Mouse (Mus musculus): ENCODE measurements around the gene Zbtb34. TPM values are rescaled to one million over a fixed set of nuclear protein-coding genes. Genes with fewer than 3 reads are reported as not detected.

Gene Zbtb34
- total RNA-seq (2022), result 10 to 100 TPM in 1 of 4 experiments, 1 to 10 TPM in 3; 6.9 to 12.1 (median 8.7) TPM

DNA sequence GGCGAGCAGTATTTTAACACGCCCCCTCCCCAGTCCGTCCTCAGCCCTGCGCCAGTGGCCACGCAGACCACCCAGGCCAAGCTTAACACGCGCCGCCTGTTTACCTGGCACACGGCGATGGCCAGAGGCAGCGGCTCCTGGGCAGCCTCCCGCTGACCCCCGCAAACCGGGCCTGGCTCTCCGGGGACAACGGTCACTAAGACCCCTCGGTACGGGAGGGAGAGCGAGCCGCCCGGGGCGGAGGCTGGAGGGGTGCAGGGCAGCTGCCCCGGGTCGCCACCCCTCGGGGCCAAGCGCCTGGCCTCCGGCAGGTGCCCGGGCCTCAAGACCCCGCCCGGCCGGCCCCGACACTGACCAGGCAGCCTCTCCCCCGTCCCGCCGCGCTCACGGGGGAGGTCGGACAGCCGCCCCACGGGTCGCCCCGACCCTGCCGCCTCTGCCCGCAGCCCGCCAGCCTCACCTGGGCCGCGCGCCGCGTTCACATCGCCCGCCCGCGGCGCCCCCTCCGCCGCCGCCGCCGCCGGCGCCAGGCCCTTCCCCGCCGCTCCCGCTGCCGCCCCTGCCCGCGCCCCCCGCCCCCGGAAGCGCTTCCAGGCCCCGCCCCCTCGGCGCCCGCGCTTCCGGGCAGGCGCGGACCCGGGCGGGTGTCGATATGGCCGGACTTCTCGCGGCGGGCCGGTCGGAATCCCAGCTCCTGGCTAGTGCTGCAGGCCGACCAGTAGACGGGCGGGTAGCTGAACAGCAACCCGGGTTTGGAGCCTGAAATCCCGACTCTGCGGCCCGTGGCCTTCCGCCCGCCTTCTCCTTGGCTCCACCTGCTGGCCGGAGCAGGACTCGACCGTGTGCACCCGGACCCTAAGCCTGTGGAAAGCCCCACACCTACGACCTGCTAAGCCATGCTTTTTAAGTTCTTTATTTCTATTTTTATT is at the start of gene Zbtb34:
Zbtb34 (minus strand) TSS at position 554 of the 929 bp plus-strand sequence.
- DNase-seq, result peak; percentile 42

DNA sequence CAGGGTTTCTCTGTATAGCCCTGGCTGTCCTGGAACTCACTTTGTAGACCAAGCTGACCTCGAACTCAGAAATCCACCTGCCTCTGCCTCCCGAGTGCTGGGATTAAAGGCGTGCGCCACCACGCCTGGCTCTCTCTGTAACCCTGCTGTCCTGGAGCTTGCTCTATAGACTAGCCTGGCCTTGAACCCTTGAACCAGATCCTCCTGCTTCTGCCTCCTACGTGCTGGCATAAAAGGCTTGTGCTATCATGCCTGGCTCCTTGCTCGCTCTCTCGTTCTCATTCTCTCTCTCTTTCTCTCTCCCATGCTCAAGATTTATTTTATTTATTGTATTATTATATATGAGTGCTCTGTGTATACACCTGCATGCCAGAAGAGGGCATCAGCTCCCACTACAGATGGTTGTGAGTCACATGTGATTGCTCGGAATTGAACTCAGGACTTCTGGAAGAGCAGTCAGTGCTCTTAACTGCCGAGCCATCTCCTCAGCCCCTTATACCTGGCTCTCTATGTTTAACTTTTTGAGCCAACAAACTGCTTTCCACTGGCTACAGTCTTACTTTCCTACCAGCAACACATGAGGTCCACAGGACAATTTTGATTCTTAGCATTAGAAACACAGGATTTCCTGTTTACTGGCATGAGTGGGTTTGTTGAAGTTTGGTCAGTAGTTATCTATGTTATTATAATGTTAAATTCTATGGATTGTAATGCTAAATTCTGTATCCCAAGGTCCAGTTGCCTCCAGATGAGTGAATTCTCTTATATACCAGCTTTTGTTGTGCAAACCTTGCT is 47.0 kb upstream of the Zbtb34 start:
- no peak for DNase-seq

DNA sequence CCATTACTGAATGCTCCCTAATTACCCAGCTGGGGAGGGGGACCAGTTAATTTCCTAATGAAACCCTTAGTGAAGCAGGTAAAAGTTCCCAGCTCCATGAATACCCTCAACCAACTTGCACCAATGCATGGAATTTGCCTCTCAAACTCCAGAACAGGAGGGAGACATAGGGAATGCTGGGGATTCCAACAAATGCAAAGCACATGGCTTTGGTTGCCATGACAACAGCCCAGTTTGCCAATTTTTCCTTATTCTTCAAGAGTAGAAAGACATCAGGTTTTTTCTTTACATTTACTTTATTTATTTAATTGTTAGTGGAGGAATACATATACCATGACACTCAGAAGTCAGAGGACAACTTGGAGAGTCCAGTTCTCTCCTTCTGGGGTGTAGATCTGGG is 44.8 kb upstream of the Zbtb34 start:
- no peak for DNase-seq

DNA sequence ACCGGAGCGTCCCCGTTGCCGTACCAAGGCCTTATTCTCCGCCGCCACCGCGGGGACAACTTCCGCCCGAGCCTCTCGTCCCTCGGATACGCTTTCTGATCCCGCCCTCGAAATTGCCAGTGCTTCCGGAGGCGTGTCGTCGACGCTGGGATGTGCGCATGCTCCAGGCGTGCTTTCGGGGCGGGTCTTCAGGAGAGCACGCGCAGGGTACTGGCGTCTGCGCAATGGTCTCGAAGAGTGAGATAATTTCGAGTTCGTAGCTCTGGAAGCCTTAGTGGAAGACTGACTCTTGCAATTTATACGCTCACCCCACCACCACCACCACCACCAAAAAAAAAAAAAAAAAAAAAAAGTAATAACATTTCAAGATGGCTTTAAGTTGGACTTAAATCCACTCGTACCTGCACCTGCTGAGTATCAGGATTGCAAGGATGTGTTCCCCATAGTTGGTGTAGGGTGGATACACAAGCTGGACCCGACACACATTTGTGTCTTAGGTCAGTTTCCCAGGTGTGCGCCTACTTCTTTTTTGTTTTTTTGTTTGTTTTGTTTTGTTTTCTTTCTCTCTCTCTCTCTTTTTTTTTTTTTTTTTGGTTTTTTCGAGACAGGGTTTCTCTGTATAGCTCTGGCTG is 37.5 kb upstream of the Zbtb34 start, which contains the start of gene Zbtb43:
Zbtb43 (minus strand) TSS at position 94 of the 632 bp plus-strand sequence.
- DNase-seq, result peak; percentile 95

DNA sequence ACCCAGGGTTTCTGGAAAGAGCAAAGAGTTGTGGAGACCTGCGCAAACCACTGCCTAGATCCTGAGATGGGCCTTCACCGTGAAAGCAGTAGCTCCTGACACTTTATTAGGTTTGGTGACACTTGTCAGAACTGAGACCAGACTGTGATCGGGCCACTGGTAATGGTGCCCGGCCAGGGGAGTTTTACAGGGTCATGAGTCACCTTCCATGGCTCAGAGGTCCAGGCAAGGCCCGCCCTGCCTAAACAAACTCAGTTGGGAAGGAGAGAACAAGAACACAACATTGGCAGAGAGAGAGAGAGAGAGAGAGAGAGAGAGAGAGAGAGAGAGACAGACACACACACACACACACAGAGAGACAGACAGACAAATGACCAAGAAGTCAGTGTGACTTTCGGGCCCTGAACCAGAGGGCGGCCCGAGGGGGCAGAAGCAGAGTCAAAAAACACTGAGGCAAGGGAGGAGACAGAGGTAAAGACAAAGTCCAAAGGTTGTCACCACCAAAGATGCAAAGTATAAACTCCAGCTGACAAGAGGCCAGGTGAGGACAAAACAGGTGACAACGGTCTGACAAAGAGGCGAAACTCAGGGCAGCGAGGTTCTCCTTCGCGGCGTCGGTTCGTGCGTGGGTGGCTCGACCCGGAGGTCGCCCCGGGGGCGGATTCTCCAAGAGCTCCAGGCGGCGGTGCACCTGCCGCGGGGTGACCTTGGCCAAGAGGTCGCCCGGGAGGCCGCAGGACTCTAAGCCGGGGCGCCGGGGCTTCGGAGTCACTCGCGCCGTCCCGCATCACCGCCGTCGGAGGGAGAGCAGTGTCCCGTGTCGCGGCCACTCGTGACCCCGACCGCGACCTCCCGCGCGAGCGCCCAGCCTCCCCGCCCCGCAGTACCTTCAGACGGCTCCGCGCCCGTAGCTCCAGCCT is 36.7 kb upstream of the Zbtb34 start:
- DNase-seq, result peak; percentile 44

DNA sequence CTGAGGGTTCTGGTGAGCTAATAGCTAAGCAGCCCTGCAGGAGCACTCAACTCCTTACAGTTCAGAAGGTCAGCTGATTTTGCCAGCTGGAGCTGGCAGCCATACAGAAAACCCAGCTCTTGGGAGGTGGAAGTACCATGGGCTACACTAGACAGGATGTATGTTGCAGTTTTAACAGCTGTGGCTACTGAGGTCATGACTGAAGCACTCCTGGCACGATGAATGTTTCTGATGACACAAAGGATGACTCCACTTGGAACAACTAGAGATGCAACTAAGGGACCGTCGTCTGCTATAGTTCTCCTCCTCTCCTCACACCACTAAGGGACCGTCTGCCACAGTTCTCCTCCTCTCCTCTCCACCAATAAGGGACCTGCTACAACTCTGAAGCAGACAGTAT is 34.8 kb upstream of the Zbtb34 start:
- no peak for DNase-seq

DNA sequence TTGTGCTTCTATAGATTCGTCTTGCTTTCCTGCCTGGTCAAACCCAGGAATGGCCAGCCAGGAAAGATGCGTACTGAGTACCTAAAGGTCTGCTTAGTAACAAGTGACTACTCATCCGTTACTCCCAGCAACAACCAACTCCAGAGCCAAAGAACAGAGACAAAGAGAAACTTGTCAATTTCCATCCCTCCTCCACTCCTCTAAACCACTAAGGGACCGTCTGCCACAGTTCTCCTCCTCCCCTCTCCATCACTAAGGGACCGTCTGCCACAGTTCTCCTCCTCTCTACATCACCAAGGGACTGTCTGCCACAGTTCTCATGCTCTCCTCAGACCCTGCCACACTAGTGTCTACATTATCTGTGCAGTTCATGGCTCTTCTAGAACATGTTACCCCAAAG is 34.1 kb upstream of the Zbtb34 start:
- no peak for DNase-seq

DNA sequence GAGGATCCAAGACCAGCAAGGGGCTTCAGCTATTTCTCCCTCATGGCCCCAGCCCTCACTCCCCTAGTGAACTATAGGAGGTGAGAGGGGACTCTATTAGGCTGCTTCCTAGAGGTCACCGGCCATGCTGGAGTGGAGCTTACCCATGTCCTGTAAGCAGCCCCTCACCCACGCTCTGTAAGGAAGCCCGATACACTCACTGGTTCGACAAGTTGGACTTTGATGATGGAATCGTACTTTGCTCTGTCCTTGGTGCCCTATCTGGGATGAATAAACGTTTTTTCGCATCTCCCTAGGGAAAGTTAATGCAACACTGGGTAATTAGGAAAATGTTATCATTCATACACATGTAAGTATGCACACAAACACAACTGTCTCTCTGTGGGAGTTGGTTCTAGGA is 30.9 kb upstream of the Zbtb34 start:
- DNase-seq, result no peak

DNA sequence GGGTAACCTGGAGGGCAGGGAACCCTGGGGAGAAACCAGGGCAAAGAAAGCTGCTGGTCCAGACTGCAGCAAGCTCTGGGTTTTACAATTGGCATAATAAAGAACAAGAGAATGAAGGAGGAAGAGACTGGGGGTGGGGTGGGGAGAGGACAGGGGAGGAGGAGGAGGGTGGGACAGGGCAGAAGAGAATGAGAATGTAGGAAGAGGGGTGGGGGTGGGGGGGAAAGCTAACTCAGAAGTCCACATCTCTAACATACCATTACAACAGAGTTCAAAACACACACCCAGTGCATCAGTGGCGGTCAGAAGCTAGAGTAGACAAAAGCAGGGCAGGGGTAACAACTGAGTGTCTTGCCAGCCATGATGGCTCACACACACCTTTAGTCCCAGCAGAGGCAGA is 29.9 kb upstream of the Zbtb34 start:
- DNase-seq, result no peak

DNA sequence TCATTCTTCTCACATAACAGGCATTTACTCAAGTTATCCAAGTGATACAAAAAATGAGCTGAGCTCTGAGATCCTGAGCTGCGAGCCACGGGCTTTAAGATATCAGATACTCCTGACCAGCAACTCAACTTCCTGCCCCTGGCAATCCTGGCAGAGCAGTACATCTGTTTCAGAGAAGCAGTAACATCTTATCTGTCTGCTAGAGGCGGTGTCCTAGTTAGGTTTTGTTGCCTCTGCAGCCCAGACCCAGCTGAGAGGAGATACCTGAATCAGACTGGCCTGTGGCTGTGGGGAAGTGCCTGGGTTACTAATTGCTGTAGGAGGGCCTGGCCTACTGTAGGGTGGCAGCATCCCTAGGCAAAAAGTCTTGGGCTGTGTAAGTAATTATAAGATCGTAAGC is 28.5 kb upstream of the Zbtb34 start:
- no peak for DNase-seq

DNA sequence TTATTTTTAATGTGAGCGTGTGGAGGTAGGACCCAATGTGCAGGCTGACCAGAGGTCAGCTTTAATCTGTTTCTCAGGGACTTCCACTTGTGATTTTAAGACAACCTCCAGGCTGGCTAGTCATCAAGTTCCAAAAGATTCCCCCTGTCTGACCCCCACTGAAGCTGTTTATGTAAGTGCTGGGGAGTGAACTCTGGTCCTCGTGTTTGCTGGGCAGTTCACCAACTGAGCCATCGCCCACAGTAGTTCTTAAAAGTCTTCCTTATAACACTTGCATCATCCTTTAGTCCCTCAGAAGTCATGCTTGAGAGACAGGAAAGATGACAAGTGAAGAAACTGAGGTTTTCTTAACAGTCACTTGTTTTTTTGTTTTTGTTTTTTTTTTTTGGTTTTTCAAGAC is 25.6 kb upstream of the Zbtb34 start:
- no peak for DNase-seq

DNA sequence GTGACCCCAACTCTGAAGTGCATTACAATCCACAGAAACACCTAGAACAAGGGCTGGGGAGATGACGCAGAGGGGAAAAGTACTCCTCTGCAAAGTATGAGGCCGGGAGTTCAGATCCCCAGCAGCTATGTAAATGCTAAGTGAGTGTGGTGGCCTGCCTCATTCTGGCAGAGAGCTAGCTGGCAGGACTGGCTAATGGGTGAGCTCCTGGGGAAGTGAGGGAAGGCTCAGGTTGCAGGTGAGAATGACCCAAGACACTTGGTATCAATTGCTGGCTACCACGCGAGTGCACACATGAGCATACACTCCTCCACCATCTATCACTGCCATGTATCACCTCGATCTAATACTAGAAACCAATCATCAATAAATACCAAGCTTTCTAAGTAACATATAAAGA is 25.1 kb upstream of the Zbtb34 start:
- no peak for DNase-seq

DNA sequence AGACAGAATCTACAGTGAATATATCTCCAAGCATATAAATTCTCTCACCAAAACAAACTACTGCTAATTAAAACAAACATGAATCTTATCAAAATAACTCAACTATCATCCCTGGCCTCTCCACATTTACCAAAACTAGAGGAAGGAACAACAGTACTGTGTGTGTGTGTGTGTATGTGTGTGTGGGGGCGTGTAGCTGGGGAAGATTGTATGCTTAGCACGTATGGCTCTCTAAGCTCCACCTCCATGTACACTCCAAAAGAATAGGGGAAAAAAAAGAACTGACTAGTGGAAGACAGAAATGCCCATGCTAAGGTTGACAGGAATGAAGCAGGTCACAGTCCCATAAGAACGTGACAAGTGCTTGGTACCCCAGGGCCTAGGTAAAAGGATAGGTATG is 24.2 kb upstream of the Zbtb34 start:
- no peak for DNase-seq

DNA sequence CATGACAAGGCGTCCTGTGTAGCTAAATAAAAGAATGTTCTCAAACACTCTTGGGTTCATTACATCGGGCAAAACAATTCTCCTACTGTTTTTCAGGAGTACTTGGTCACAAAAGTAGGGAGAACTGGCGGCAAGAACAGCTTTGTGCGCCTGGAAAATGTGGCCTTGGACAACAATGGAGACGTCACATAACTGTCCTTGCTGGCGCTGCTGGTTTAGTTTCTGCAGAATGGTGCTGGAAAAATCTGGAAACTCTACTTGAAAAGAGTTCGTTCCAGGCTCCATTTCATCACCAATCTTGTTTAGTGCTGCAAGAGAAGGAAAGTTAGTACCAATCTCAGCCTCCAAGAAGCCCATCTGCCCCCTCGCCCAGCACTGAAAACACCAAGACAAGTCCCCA is 23.7 kb upstream of the Zbtb34 start:
- peak; percentile 35 for DNase-seq

DNA sequence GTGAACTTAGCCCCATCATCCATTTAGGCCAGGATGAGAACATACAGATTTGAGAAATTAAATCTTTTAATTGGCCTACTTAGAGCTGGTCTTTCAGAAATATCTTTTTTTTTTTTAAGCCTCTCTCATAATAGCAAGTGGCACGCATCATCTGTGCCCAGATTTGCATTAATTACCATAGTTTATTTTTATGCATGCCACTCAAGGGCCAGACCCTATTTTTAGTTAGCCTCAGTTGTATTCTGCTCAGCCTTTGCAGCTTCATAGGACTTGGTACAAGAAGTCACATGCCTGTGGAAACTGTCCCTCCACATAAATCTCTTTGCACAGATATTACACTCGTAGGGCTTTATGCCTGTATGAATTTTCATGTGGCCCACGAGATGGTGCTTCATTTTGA is 22.4 kb upstream of the Zbtb34 start:
- no peak for DNase-seq

DNA sequence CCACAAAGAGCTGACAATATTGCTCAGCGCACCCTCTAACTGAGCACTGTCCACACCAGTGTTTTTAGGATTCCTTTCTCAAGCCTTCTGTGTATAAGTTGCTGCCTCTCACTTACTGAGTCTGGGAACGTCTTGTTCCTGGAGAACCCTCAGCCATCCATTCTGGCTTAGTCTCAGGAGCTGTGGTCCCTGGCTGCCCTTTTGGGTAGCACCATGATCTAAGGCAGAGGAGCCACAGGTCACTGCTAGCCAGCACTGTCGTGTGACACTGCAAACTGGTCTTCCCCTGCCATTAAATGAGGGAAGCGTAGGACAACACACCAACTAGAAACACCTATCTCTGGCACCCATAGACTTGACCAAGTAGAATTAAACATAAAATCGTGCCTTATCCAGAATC is 21.6 kb upstream of the Zbtb34 start:
- DNase-seq, result no peak

DNA sequence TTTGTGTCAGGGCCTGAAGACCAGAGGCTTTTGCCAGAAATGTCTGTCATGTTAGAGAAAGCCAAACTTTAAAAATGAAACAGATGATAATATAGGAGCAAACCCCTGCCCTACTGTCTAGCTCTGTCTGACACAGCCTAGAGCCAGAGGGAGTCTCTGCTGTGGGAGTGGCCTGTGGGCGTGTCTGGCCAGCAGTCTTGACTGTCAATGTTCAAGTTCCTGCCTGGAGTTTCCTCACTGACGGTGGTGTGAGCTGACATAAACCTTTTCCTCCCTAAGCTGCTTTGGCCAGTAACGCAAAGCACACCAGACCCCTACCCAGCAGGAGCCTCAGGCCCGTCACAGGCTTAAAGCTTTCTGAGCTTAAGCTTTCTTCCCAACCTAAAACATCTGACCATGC is 21.0 kb upstream of the Zbtb34 start:
- peak; percentile 37 for DNase-seq

DNA sequence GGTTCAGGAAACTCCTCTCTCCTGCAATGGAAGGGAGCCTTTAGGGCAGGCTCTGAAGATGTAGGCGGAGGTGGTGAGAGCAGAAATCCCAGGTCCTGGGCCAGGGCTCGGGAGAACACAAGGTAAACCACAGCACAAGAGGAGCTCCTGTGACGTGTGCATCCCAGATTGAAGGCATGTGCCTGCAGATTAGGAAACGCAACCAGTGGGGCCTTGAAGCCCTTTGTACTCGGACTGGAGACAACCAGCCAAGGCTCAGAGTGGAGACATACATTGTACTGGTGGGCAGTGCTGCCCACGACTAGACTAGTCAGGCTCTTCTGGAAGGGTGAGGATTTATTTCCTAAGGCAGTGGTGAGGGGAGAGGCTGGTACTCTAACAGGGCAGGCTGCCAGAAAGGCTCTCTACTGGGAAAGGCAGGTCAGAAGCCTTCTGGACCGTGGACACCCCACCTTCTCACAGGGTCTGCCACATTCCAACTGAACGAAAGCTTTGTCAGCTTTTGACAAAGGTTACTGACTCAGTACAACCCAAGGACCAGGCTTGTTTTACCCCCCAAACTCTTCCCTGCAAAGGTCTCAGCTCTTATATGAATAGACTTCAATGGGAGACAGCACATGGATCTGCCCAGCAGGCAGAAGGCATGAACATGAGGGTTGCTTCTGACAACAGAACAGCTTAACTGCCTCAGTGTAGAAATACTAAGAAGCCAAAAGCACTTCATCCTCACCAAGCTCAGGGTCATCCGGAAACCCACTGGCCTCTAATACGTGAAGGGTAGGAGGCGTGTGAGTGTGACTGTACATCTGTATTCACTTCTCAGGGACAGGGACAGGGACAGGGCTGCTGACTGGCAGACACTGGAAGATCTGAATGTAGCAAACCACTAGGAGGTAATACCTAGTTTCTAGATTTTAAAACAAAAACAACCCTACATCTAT is 20.2 kb upstream of the Zbtb34 start:
- DNase-seq, result peak; percentile 54

DNA sequence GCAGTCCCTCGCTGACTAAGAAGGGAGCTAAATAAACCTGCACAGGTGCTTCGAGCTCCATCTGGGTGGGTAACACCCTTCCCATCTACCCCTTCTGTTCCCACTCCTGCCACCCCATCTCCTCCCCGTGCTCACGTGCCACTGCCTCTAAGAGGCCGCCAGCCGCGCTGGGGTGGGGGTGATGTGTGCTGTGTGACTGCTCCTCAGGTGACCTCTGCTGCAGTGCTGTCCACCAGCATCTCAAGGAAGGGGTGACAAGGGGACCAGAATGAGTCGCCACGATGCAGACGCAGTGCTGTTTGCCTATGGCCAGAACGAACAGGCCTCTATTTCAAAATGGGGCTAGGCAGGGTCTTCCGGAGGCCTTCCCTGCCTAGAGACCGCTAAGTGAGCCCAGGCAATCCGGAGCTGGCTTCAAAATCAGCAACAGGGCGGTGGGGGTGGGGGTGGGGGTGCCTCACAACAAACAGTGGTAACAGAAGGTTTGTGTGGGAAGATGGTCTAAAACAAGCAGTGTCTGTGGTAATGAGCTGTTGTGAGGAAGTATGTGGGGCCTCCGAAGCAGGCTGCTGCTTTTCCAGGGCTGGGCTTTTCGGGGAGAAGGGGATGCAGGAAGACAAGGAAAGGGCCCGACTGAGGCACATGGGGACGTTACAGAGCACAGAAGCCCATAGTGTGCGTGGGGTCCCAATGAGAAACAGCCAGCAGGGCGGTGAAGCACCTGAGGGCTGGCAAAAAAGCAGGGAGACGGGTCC is 18.2 kb upstream of the Zbtb34 start:
- DNase-seq, result no peak

DNA sequence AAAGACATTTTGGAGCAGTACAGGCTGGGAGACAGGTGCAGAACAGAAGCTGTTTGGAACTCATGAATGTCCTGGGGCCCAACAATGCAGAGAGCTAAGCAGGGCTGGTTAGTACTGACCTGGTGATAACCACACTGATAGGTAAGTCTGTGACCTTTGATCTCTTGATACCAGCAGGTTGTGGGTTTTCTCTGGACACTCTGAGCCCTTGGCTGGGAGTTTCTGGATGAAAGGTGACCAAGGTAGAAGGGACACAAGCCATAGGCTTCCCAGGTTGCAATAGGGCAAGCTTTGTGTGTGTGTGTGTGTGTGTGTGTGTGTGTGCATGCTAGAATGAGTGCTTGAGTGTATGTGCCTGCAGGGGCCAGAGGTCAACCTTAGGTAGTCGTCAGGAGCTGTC is 15.7 kb upstream of the Zbtb34 start:
- no peak for DNase-seq
